Mouse (Mus musculus): ENCODE results near the gene Tmem213. TPM values are rescaled to one million over a fixed set of nuclear protein-coding genes. Genes with fewer than 3 reads are reported as not detected.
A peak's percentile ranks its signal among the peaks of the same experiment; 100 is the strongest.

Gene Tmem213
- polyA plus RNA-seq, 2 experiments from 2014 or later: not detected

GRCm38 (mm10) chr6:38118341-38118740 is 9.3 kb downstream of the Tmem213 start:
- no peak for ATAC-seq

- peak; percentile 51 for ATAC-seq
Measured at GRCm38 (mm10) chr6:38120681-38121371, 11.8 kb downstream of the Tmem213 start.

GRCm38 (mm10) chr6:38121843-38122242 is 12.8 kb downstream of the Tmem213 start:
- ATAC-seq: no peak

- ATAC-seq: no peak
Measured at GRCm38 (mm10) chr6:38122791-38123190, 13.7 kb downstream of the Tmem213 start.

- ATAC-seq: no peak
Measured at GRCm38 (mm10) chr6:38123471-38124206, 14.6 kb downstream of the Tmem213 start.

- ATAC-seq: no peak
Measured at GRCm38 (mm10) chr6:38124207-38124835, 15.3 kb downstream of the Tmem213 start, which contains the start of gene Atp6v0a4. TSS of gene Atp6v0a4 (minus strand) at chr6:38124586.

- no peak for ATAC-seq
Measured at GRCm38 (mm10) chr6:38124882-38125281, 15.8 kb downstream of the Tmem213 start.

GRCm38 (mm10) chr6:38125462-38125861 is 16.4 kb downstream of the Tmem213 start:
- no peak for ATAC-seq

GRCm38 (mm10) chr6:38128115-38128514 is 19.1 kb downstream of the Tmem213 start:
- ATAC-seq: no peak

GRCm38 (mm10) chr6:38129883-38130282 is 20.8 kb downstream of the Tmem213 start:
- no peak for ATAC-seq

- ATAC-seq: no peak
Measured at GRCm38 (mm10) chr6:38131801-38132231, 22.8 kb downstream of the Tmem213 start.

GRCm38 (mm10) chr6:38134806-38135559 is 25.9 kb downstream of the Tmem213 start:
- no peak for ATAC-seq

- ATAC-seq: no peak
Measured at GRCm38 (mm10) chr6:38139086-38139485, 30.0 kb downstream of the Tmem213 start.

GRCm38 (mm10) chr6:38140402-38140801 is 31.3 kb downstream of the Tmem213 start:
- ATAC-seq: no peak

GRCm38 (mm10) chr6:38144161-38144998 is 35.3 kb downstream of the Tmem213 start:
- no peak for ATAC-seq

- ATAC-seq: no peak
Measured at GRCm38 (mm10) chr6:38145463-38146065, 36.5 kb downstream of the Tmem213 start.

GRCm38 (mm10) chr6:38147301-38147700 is 38.2 kb downstream of the Tmem213 start:
- no peak for ATAC-seq

GRCm38 (mm10) chr6:38148626-38149025 is 39.6 kb downstream of the Tmem213 start:
- ATAC-seq: no peak

GRCm38 (mm10) chr6:38149483-38149882 is 40.4 kb downstream of the Tmem213 start:
- no peak for ATAC-seq

GRCm38 (mm10) chr6:38152305-38152704 is 43.2 kb downstream of the Tmem213 start:
- no peak for ATAC-seq

- no peak for ATAC-seq
Measured at GRCm38 (mm10) chr6:38156204-38156603, 47.1 kb downstream of the Tmem213 start.

Data from CD4-positive, CD25-positive, alpha-beta regulatory T cell, adult 4 months (primary cell).